ENCODE assay signal across 27 mouse cellular contexts in the genomic region with DNA sequence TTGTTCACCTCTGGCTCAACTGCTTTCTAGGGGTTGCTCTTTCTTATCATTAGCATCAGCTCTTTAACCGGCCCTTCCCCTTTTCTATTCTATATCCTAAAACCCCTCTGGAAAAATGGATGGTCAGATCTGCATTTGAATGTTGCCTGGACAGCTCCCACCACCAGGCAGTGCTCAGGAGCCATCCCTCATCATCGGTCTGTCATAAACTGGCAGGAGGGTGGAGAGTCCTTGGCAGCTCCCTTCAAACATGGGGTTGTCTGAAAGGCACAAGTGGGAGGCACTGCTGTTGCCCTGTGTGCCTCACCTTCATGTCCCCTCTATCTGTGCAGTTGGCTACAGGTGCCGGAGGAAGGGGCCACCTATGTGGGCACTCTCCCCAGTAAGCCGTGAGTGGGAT.
A peak's percentile ranks its signal among the peaks of the same experiment; 100 is the strongest.
DNase-seq lines count a peak whose midpoint lies in the region; ATAC-seq and TF ChIP-seq lines count a peak whose summit lies in the region.
"Had no signal": no experiment of that assay in that cellular context is flagged by ENCODE, and none has a peak within 500 bp of the region (broad histone marks: within the 10 kb centered on the region; RNA-seq: fewer than 3 reads in every experiment).

No protein-coding gene starts in this region.

- ATAC-seq in heart, postnatal 0 days (ENCODE audit: insufficient read depth, low read depth) = no peak
- ATAC-seq in heart, embryonic 11.5 days (replicated peaks; ENCODE audit: insufficient number of reproducible peaks, low FRiP score, low TSS enrichment) = no peak
- ATAC-seq in megakaryocyte, adult 5-6 weeks (ENCODE audit: poor library complexity, severe bottlenecking) = no peak
- no peak for ATAC-seq in stomach, postnatal 0 days (ENCODE audit: low FRiP score, low TSS enrichment)
- ATAC-seq: inflammation-experienced regulatory T-cells, adult 6 months; liver, embryonic 12.5 days; liver, postnatal 0 days; midbrain, embryonic 16.5 days had no signal

- 79% methylated on average over 4 of the region's 4 CpGs for WGBS in heart, postnatal 0 days
- WGBS in heart, embryonic 11.5 days (ENCODE audit: insufficient replicate concordance) = 84% methylated on average over 4 of the region's 4 CpGs
- 94% methylated on average over 4 of the region's 4 CpGs for WGBS in stomach, postnatal 0 days

- H3K27me3 ChIP-seq in heart, postnatal 0 days (ENCODE audit: control insufficient read depth, insufficient read depth, low read length) = no peaks in the 10 kb centered on the region
- H3K27me3 ChIP-seq in heart, embryonic 11.5 days (ENCODE audit: control insufficient read depth, insufficient read depth, low read length) = no peaks in the 10 kb centered on the region
- H3K27me3 ChIP-seq in megakaryocyte, embryonic 14.5 days (replicated peaks) = no peaks in the 10 kb centered on the region
- H3K27me3 ChIP-seq in stomach, postnatal 0 days (ENCODE audit: control insufficient read depth, insufficient read depth, low read length) = no peaks in the 10 kb centered on the region
- H3K27me3 ChIP-seq: liver, embryonic 12.5 days had no signal

- no peaks in the 10 kb centered on the region for H3K36me3 ChIP-seq in heart, postnatal 0 days (replicated peaks; ENCODE audit: control insufficient read depth, insufficient read depth, low read length)
- no peaks in the 10 kb centered on the region for H3K36me3 ChIP-seq in heart, embryonic 11.5 days (ENCODE audit: control insufficient read depth, insufficient read depth, low read length)
- H3K36me3 ChIP-seq in megakaryocyte, embryonic 14.5 days (replicated peaks; ENCODE audit: low read length) = no peaks in the 10 kb centered on the region
- H3K36me3 ChIP-seq in stomach, postnatal 0 days (ENCODE audit: control insufficient read depth, insufficient read depth, low read length) = no peaks in the 10 kb centered on the region
- H3K36me3 ChIP-seq: forebrain, embryonic 12.5 days; liver, embryonic 12.5 days; midbrain, embryonic 10.5 days; neural tube, embryonic 13.5 days had no signal

- no peak overlapping the region for H3K4me3 ChIP-seq in heart, postnatal 0 days (ENCODE audit: low read depth, low read length)
- no peak overlapping the region for H3K4me3 ChIP-seq in heart, embryonic 11.5 days (ENCODE audit: low read depth, low read length)
- peak overlapping the region; percentile 0 for H3K4me3 ChIP-seq in megakaryocyte, embryonic 14.5 days (replicated peaks)
- H3K4me3 ChIP-seq in stomach, postnatal 0 days (ENCODE audit: low read depth, low read length) = no peak overlapping the region
- H3K4me3 ChIP-seq: erythroblast, embryonic 14.5 days; forebrain, embryonic 12.5 days; layer of hippocampus, adult 2 months; left cerebral cortex, adult 2 months; liver, embryonic 12.5 days; midbrain, embryonic 10.5 days; neural tube, embryonic 13.5 days had no signal

- no peak overlapping the region for H3K27ac ChIP-seq in heart, postnatal 0 days (ENCODE audit: low read depth)
- H3K27ac ChIP-seq in heart, embryonic 11.5 days (ENCODE audit: low read depth, low read length) = no peak overlapping the region
- no peak overlapping the region for H3K27ac ChIP-seq in stomach, postnatal 0 days (replicated peaks)
- H3K27ac ChIP-seq: forebrain, embryonic 12.5 days; hindbrain, embryonic 14.5 days; layer of hippocampus, adult 2 months; left cerebral cortex, adult 2 months; liver, embryonic 12.5 days; macrophage; midbrain, embryonic 10.5 days; neural tube, embryonic 13.5 days had no signal

- H3K9ac ChIP-seq in heart, postnatal 0 days (replicated peaks; ENCODE audit: low read depth, low read length) = no peak overlapping the region
- H3K9ac ChIP-seq in heart, embryonic 11.5 days (ENCODE audit: low read depth, low read length) = no peak overlapping the region
- no peak overlapping the region for H3K9ac ChIP-seq in stomach, postnatal 0 days (ENCODE audit: low read length)
- H3K9ac ChIP-seq: forebrain, embryonic 12.5 days; hindbrain, embryonic 14.5 days; liver, embryonic 12.5 days; liver, postnatal 0 days; neural tube, embryonic 13.5 days had no signal

- DNase-seq in cerebellum, postnatal 10 days = peak; percentile 69 to 70
- DNase-seq in cerebellum, adult 8-10 months = no peak
- no peak for DNase-seq in heart, postnatal 0 days (ENCODE audit: low spot score)
- no peak for DNase-seq in stomach, postnatal 0 days (ENCODE audit: low spot score)
- no peak for DNase-seq in frontal cortex, postnatal 14 days (ENCODE audit: low spot score in 2 of 2)
- DNase-seq: adrenal gland, adult 8-10 months; cerebellum, adult 2 months; gastrocnemius, postnatal 25 days; heart, adult 18-20 months; heart, postnatal 4 days; kidney, adult 2 months; kidney, postnatal 36 days; liver, postnatal 0 days had no signal

- peak; percentile 6; the same call in 1 of the 2 replicates for TF ChIP-seq CTCF in heart, postnatal 0 days (IDR thresholded peaks at IDR 0.05; ENCODE audit: low read depth)
- TF ChIP-seq CTCF in stomach, postnatal 0 days (IDR thresholded peaks at IDR 0.05; ENCODE audit: low read depth) = 0 out of 2 replicates have a peak, but pooled peaks have one; percentile 4

- no peak for TF ChIP-seq EP300 in heart, postnatal 0 days (IDR thresholded peaks at IDR 0.05; ENCODE audit: low read depth)
- TF ChIP-seq EP300 in stomach, postnatal 0 days (optimal IDR thresholded peaks at IDR 0.05) = no peak

- H3K4me1 ChIP-seq in heart, postnatal 0 days (ENCODE audit: control insufficient read depth, insufficient read depth) = no peaks in the 10 kb centered on the region
- H3K4me1 ChIP-seq in heart, embryonic 11.5 days (ENCODE audit: control insufficient read depth, insufficient read depth, low read length) = peaks cover 2% of the 10 kb centered on the region; the same call in 1 of the 2 replicates
- H3K4me1 ChIP-seq in megakaryocyte, embryonic 14.5 days = no peaks in the 10 kb centered on the region
- H3K4me1 ChIP-seq in stomach, postnatal 0 days (replicated peaks; ENCODE audit: control insufficient read depth, insufficient read depth) = no peaks in the 10 kb centered on the region
- H3K4me1 ChIP-seq: forebrain, embryonic 12.5 days; liver, embryonic 12.5 days; midbrain, embryonic 10.5 days had no signal

- no peak overlapping the region for H3K4me2 ChIP-seq in heart, postnatal 0 days (ENCODE audit: low read depth, low read length)
- H3K4me2 ChIP-seq in heart, embryonic 11.5 days = no peak overlapping the region
- H3K4me2 ChIP-seq in stomach, postnatal 0 days (replicated peaks; ENCODE audit: low read depth) = no peak overlapping the region
- H3K4me2 ChIP-seq: forebrain, embryonic 12.5 days; hindbrain, embryonic 14.5 days; liver, embryonic 12.5 days; neural tube, embryonic 13.5 days had no signal

- no peaks in the 10 kb centered on the region for H3K9me3 ChIP-seq in heart, postnatal 0 days (replicated peaks; ENCODE audit: control insufficient read depth, low read length)
- no peaks in the 10 kb centered on the region for H3K9me3 ChIP-seq in heart, embryonic 11.5 days (replicated peaks; ENCODE audit: control insufficient read depth, low read length)
- peaks cover 32% of the 10 kb centered on the region for H3K9me3 ChIP-seq in megakaryocyte, embryonic 14.5 days
- no peaks in the 10 kb centered on the region for H3K9me3 ChIP-seq in stomach, postnatal 0 days (ENCODE audit: control insufficient read depth, low read length)
- H3K9me3 ChIP-seq: forebrain, embryonic 12.5 days; liver, embryonic 12.5 days; midbrain, embryonic 10.5 days; neural tube, embryonic 13.5 days had no signal

Comparison
In these comparisons a context has a peak if more than half of its experiments do, and no peak if none do; other contexts are left out.
1. DNase-seq: peak in cerebellum, postnatal 10 days (2 of 2); none in cerebellum, adult 8-10 months (single experiment), heart, postnatal 0 days (single experiment), stomach, postnatal 0 days (single experiment) and frontal cortex, postnatal 14 days (0 of 2).